Mouse (Mus musculus) myocyte (in vitro differentiated cells): ENCODE data around the gene Dhps.

Source experiments
- CEBPB ChIP-seq: IDR thresholded peaks from 2 replicates; pipeline ENCODE4 v1.6.1; 2011; ENCODE audit warnings: mild to moderate bottlenecking, moderate library complexity; ENCODE audit not compliant: poor library complexity, insufficient read depth, severe bottlenecking
- E2F4 ChIP-seq: IDR thresholded peaks from one replicate; pipeline ENCODE4 v1.6.1; 2011; ENCODE audit warnings: mild to moderate bottlenecking, control low read depth, moderate library complexity; ENCODE audit not compliant: insufficient read depth
- MAX ChIP-seq: IDR thresholded peaks from one replicate; pipeline ENCODE4 v1.6.1; 2011; ENCODE audit warnings: low read depth, mild to moderate bottlenecking, control low read depth
- MYOD1 ChIP-seq, 3 experiments: IDR thresholded peaks; one replicate each; pipeline ENCODE4 v1.6.1; 2011; ENCODE audit warnings: control low read depth in 2 of 3, low read depth in 2 of 3, mild to moderate bottlenecking in 2 of 3, moderate library complexity in 1 of 3; ENCODE audit not compliant: insufficient read length in 2 of 3, control insufficient read depth in 1 of 3
- MYOG ChIP-seq, 3 experiments: IDR thresholded peaks; one replicate each; pipeline ENCODE4 v1.6.1; 2011; ENCODE audit warnings: control low read depth in 2 of 3, low read depth in 2 of 3, mild to moderate bottlenecking in 2 of 3; ENCODE audit not compliant: insufficient read length in 2 of 3, control insufficient read depth in 1 of 3, insufficient read depth in 1 of 3
- POLR2A ChIP-seq: IDR thresholded peaks from one replicate; pipeline ENCODE4 v1.6.1; 2011; ENCODE audit warnings: low read depth, mild to moderate bottlenecking, control low read depth, moderate library complexity; ENCODE audit not compliant: insufficient read length
- POLR2AphosphoS2 ChIP-seq: IDR thresholded peaks from one replicate; pipeline ENCODE4 v1.6.1; 2011; ENCODE audit warnings: low read depth, control low read depth; ENCODE audit not compliant: insufficient read length
- REST ChIP-seq: IDR thresholded peaks from one replicate; pipeline ENCODE4 v1.6.1; 2011; ENCODE audit warnings: mild to moderate bottlenecking, control low read depth, moderate library complexity; ENCODE audit not compliant: insufficient read depth, insufficient read length
- SRF ChIP-seq: IDR thresholded peaks from one replicate; pipeline ENCODE4 v1.6.1; 2011; ENCODE audit warnings: low read depth; ENCODE audit not compliant: control insufficient read depth, insufficient read length
- TCF12 ChIP-seq: IDR thresholded peaks from one replicate; pipeline ENCODE4 v1.6.1; 2011; ENCODE audit warnings: mild to moderate bottlenecking, control low read depth; ENCODE audit not compliant: poor library complexity, insufficient read depth, severe bottlenecking
- TCF3 ChIP-seq: IDR thresholded peaks from one replicate; pipeline ENCODE4 v1.6.1; 2011; ENCODE audit warnings: low read depth, control low read depth; ENCODE audit not compliant: insufficient read length
- USF1 ChIP-seq: IDR thresholded peaks from one replicate; pipeline ENCODE4 v1.6.1; 2011; ENCODE audit warnings: low read depth, mild to moderate bottlenecking, control low read depth, moderate library complexity

- TF ChIP-seq POLR2A = no peak
- no peak for TF ChIP-seq CEBPB
- TF ChIP-seq MYOD1 (IDR thresholded peaks at IDR 0.05; ENCODE audit: control insufficient read depth in 1 of 3, insufficient read length in 2 of 3, low read depth in 2 of 3) = no peak
- no peak for TF ChIP-seq E2F4
- no peak for TF ChIP-seq MYOG (IDR thresholded peaks at IDR 0.05; ENCODE audit: control insufficient read depth in 1 of 3, insufficient read depth in 1 of 3, insufficient read length in 2 of 3, low read depth in 2 of 3)
- no peak for TF ChIP-seq TCF12
- no peak for TF ChIP-seq POLR2AphosphoS2
- TF ChIP-seq TCF3 = no peak
- no peak for TF ChIP-seq USF1
- TF ChIP-seq MAX = no peak
- TF ChIP-seq SRF = no peak
- TF ChIP-seq REST = no peak
These were observed 37.7 kb upstream of the Dhps start for GRCm38 (mm10) chr8:85033867-85034266.
